8 mouse cellular contexts compared by ENCODE assay signal in genomic region chr5:140197705-140198104, GRCm38 (mm10).
DNase-seq lines count a peak whose midpoint lies in the region; ATAC-seq and TF ChIP-seq lines count a peak whose summit lies in the region.

No protein-coding gene starts in this region.

- H3K27me3 ChIP-seq in liver, postnatal 0 days (ENCODE audit: insufficient read depth, low read length) = no peaks in the 10 kb centered on the region

- no peak overlapping the region for H3K27ac ChIP-seq in liver, postnatal 0 days (ENCODE audit: low read depth)

- H3K4me2 ChIP-seq in liver, postnatal 0 days (ENCODE audit: low read depth, low read length) = no peak overlapping the region

- peak; percentile 87 for TF ChIP-seq CTCF in liver, postnatal 0 days (IDR thresholded peaks at IDR 0.05; ENCODE audit: low read depth)

- no peaks in the 10 kb centered on the region for H3K9me3 ChIP-seq in liver, postnatal 0 days (ENCODE audit: low read length)

- peak; percentile 77 for DNase-seq in 3T3-L1 (ENCODE audit: low read depth, low spot score)
- peak; percentile 68 for DNase-seq in MN1 (ENCODE audit: low spot score)
- peak; percentile 46 for DNase-seq in cerebellum, adult 9-11 months
- peak; percentile 53 for DNase-seq in gastrocnemius, postnatal 25 days
- peak; percentile 83 for DNase-seq in kidney, postnatal 14 days
- peak; percentile 83 for DNase-seq in liver, postnatal 0 days
- DNase-seq in right cerebral cortex, adult 18-20 months = peak; percentile 72
- peak; percentile 57 for DNase-seq in urinary bladder, adult 2 months (ENCODE audit: low spot score)

- H3K4me1 ChIP-seq in liver, postnatal 0 days (ENCODE audit: insufficient read depth) = peaks cover 10% of the 10 kb centered on the region

- H3K4me3 ChIP-seq in liver, postnatal 0 days (ENCODE audit: low read depth, low read length) = no peak overlapping the region

- peak; percentile 64; the same call in 1 of the 2 replicates for ATAC-seq in liver, postnatal 0 days

- no peak for TF ChIP-seq EP300 in liver, postnatal 0 days (IDR thresholded peaks at IDR 0.05; ENCODE audit: low read depth)

- H3K9ac ChIP-seq in liver, postnatal 0 days (replicated peaks) = no peak overlapping the region

- WGBS in liver, postnatal 0 days (ENCODE audit: insufficient replicate concordance) = 19% methylated on average over 4 of the region's 4 CpGs

- H3K36me3 ChIP-seq in liver, postnatal 0 days (replicated peaks; ENCODE audit: insufficient read depth, low read length) = peaks cover 5% of the 10 kb centered on the region
